Mouse (Mus musculus): ENCODE measurements around the gene Naaladl2. TPM values are rescaled to one million over a fixed set of nuclear protein-coding genes. Genes with fewer than 3 reads are reported as not detected.
A peak's percentile ranks its signal among the peaks of the same experiment; 100 is the strongest.

The Naaladl2 gene
- polyA plus RNA-seq, 1 experiment from 2014 or later, result 2.7 TPM

DNA sequence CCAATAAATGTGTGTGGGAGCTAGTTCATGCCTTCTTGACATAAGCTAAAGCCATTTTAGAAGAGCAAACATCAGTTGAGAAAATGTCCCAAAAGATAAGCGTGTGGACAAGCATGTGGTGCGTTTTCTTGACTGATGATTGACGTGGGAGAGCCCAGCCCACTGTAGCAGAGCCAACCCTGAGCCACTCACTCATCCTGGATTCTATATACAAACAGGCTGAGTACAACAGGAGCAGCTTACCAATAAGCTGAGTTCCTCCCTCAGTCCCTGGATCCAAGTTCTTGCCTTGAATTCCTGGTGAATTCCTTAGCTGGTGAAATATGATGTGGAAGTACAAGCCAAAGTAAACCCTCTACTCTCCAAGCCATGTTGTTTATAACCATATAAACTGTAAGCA, 395.0 kb downstream of the Naaladl2 start:
- ATAC-seq, result no peak
- H3K4me3 ChIP-seq (replicated peaks), result no peak overlapping the region
- H3K36me3 ChIP-seq, result no peaks in the 10 kb centered on the region
- 60% methylated on average over 3 of the region's 3 CpGs for WGBS
- H3K27me3 ChIP-seq (replicated peaks), result no peaks in the 10 kb centered on the region
- H3K9ac ChIP-seq, result no peak overlapping the region
- H3K4me1 ChIP-seq (replicated peaks), result no peaks in the 10 kb centered on the region
- no peak overlapping the region for H3K27ac ChIP-seq
- H3K4me2 ChIP-seq (replicated peaks), result no peak overlapping the region
- no peaks in the 10 kb centered on the region for H3K9me3 ChIP-seq

DNA sequence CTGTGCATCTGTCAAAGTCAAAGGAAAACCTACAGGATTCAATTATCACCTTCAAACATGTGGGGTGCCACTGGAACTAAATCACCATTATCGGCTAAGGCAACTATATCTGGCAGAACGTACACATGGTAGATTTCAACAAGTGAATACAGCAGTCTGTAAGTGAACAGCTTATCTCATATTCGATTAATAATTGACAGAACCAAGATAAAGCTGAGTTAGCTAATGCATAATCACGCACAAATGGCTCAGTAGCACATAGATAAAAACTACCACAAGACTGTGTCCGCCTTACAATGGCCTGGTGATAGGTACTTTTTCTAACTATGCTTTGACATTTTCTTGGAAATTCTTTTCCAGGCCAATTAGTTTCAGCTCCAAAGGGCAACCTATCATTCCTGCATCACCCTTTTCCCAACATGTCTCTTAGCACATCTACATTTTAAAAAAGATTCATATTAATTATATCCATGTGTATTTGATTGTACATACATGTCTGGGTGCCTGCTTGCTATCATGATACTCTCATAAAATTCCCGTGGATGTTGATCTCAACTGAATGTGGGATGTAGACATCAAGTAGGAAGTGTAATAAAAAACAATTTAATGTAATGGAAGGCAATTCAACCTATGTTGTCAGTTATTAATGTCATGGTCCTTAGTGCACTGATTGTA, 396.7 kb downstream of the Naaladl2 start:
- Histone ChIP-seq H3K4me2 (replicated peaks) (no peak overlapping the region), H3K36me3 (no peaks in the 10 kb centered on the region), H3K9ac (no peak overlapping the region), H3K27me3 (replicated peaks) (no peaks in the 10 kb centered on the region), H3K4me3 (replicated peaks) (no peak overlapping the region), H3K27ac (no peak overlapping the region), H3K4me1 (replicated peaks) (no peaks in the 10 kb centered on the region), H3K9me3 (no peaks in the 10 kb centered on the region)
- peak; percentile 97 for ATAC-seq
- WGBS, result 59% methylated on average over 6 of the region's 6 CpGs

- Histone ChIP-seq H3K4me2 (replicated peaks) (no peak overlapping the region), H3K4me3 (replicated peaks) (no peak overlapping the region), H3K4me1 (replicated peaks) (no peaks in the 10 kb centered on the region), H3K27ac (no peak overlapping the region), H3K9me3 (no peaks in the 10 kb centered on the region), H3K27me3 (replicated peaks) (no peaks in the 10 kb centered on the region), H3K9ac (no peak overlapping the region), H3K36me3 (no peaks in the 10 kb centered on the region)
- no peak for ATAC-seq
- 66% methylated on average over 3 of the region's 3 CpGs for WGBS
Measured at GRCm38 (mm10) chr3:24743946-24744345, 400.1 kb downstream of the Naaladl2 start.

GRCm38 (mm10) chr3:24719181-24719749, 424.8 kb downstream of the Naaladl2 start:
- ATAC-seq, result no peak

GRCm38 (mm10) chr3:24714770-24715169, 429.3 kb downstream of the Naaladl2 start:
- no peak overlapping the region for H3K9ac ChIP-seq
- ATAC-seq, result no peak
- H3K4me1 ChIP-seq (replicated peaks), result no peaks in the 10 kb centered on the region
- H3K27me3 ChIP-seq (replicated peaks), result no peaks in the 10 kb centered on the region
- H3K4me2 ChIP-seq (replicated peaks), result no peak overlapping the region
- no peak overlapping the region for H3K4me3 ChIP-seq (replicated peaks)
- WGBS, result 81% methylated on average over 3 of the region's 3 CpGs
- H3K27ac ChIP-seq, result no peak overlapping the region
- no peaks in the 10 kb centered on the region for H3K9me3 ChIP-seq
- no peaks in the 10 kb centered on the region for H3K36me3 ChIP-seq

More at GRCm38 (mm10) chr3:24719181-24719749, 424.8 kb downstream of the Naaladl2 start:
- H3K4me2 ChIP-seq (replicated peaks), result no peak overlapping the region
- H3K27me3 ChIP-seq (replicated peaks), result no peaks in the 10 kb centered on the region
- H3K4me1 ChIP-seq (replicated peaks), result no peaks in the 10 kb centered on the region
- H3K9me3 ChIP-seq, result no peaks in the 10 kb centered on the region
- H3K9ac ChIP-seq, result no peak overlapping the region
- H3K27ac ChIP-seq, result no peak overlapping the region
- H3K4me3 ChIP-seq (replicated peaks), result no peak overlapping the region
- H3K36me3 ChIP-seq, result no peaks in the 10 kb centered on the region
- WGBS, result 55% methylated on average over 3 of the region's 3 CpGs

DNA sequence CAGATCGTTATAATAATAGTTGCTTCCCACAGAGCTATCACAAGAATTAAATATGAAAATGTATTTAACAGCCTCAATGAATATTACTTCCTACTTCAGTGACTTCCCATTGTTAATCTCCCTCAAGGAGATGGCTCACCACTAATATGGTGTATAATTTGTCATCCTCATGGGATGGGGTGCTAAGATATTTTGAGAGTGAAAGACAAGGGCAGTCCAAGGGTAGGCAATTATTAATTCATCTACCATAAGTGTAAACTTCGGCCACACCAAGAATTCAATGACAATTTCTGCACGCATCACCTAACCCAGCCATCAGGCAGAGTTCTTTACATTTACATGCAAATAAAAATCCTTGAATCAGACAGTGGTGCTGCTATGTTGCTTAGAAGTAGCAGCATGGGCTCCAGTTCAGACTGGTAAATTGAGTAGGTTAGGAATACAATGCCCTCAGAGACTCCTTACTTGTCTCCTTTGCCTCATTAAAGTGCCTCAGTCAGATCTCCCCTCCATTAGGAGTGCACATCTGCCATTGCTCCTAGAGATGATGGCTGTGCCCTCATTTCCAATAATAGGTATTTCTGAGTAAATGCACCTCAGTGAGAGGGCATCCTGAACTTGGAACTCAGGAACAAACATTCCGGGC, 438.2 kb downstream of the Naaladl2 start:
- no peak for ATAC-seq
- Histone ChIP-seq H3K4me2 (replicated peaks) (no peak overlapping the region), H3K4me3 (replicated peaks) (no peak overlapping the region), H3K27me3 (replicated peaks) (no peaks in the 10 kb centered on the region), H3K9ac (no peak overlapping the region), H3K27ac (no peak overlapping the region), H3K9me3 (no peaks in the 10 kb centered on the region), H3K36me3 (no peaks in the 10 kb centered on the region), H3K4me1 (replicated peaks) (no peaks in the 10 kb centered on the region)
- WGBS, result 85% methylated on average over 4 of the region's 4 CpGs

DNA sequence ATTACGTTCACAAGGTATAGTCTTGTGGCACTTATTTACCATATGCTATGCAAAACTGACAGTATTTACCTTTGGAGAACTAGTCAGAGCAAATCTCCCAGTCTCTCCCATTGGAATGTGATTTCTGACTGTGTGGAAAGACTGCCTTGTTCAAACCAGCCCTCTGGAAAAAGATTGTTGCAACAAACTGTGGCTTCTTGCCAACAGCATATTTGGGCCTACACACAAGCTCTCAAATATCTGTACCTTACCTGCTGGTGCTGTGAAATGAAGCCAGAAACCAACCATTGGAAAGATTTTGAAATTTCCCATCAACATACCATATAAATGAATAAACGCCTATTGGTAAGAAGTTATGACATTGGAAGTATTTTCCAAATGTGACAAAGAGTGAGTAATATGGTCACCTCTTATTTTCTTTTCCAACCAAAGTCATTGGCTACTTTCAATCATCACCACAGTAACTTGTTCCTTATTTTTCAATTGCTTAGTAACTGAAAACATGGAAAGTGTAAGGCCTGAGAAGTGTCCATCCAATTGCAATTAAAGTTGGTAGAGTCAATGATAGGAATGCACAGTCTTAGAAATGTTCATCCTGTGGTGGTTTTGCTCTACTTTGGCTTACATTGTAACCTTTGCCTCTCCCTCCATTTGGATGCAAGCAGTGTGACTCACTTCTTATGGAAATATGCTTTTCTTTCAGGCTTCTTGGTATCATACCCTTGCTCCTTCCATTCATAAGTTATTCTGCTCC, 453.7 kb downstream of the Naaladl2 start:
- no peak for ATAC-seq
- H3K9ac ChIP-seq, result no peak overlapping the region
- H3K4me3 ChIP-seq (replicated peaks), result no peak overlapping the region
- no peaks in the 10 kb centered on the region for H3K36me3 ChIP-seq
- H3K27me3 ChIP-seq (replicated peaks), result no peaks in the 10 kb centered on the region
- H3K4me1 ChIP-seq (replicated peaks), result no peaks in the 10 kb centered on the region
- WGBS, result 85% methylated on average over 2 of the region's 2 CpGs
- no peak overlapping the region for H3K4me2 ChIP-seq (replicated peaks)
- no peaks in the 10 kb centered on the region for H3K9me3 ChIP-seq
- no peak overlapping the region for H3K27ac ChIP-seq

GRCm38 (mm10) chr3:24670500-24670899, 473.6 kb downstream of the Naaladl2 start:
- Histone ChIP-seq H3K9ac (no peak overlapping the region), H3K4me3 (replicated peaks) (no peak overlapping the region), H3K27me3 (replicated peaks) (no peaks in the 10 kb centered on the region), H3K36me3 (no peaks in the 10 kb centered on the region), H3K4me1 (replicated peaks) (no peaks in the 10 kb centered on the region), H3K4me2 (replicated peaks) (no peak overlapping the region), H3K27ac (no peak overlapping the region), H3K9me3 (no peaks in the 10 kb centered on the region)
- WGBS, result 72% methylated on average over 3 of the region's 3 CpGs
- ATAC-seq, result no peak

DNA sequence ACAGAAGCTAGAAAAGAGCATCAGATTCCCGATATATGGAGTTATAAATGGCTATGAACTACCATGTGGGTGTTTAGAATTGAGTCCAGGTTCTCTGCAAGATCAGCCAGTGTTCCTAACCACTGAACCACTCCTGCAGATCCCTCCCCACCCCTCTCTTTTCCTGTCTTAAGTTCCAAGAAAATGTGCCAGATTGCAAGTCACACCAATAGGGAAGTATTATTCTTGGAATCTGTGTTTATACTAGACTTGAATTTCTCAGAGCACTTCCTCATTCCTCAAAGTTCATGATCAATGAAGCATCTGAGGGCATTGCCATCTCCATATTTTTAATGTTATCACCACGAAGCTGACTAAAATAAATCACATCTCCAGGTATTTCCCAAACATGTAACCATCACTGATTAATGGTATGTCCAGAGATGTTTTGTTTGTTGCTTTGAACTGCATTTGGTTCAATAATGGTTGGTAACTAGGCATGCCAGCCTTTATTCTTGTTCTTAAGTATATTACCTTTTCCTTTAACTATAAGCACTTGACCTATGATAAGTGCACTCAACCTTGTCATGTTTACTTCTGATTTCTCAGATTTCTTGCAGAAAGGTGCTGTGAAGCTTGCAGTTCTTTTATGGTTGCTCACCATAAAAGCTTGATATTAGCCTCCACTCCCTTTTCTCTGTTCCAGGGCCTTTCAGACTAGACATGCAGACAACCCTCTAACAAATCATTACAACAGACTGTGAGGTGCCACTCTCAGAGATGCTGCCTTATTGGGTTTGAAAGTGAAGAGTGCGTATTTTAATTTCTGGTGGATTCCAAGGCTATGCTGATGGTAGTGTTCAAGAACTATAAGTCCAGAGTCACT, 475.8 kb downstream of the Naaladl2 start:
- no peak overlapping the region for H3K9ac ChIP-seq
- H3K36me3 ChIP-seq, result no peaks in the 10 kb centered on the region
- no peak overlapping the region for H3K4me2 ChIP-seq (replicated peaks)
- no peaks in the 10 kb centered on the region for H3K4me1 ChIP-seq (replicated peaks)
- no peaks in the 10 kb centered on the region for H3K27me3 ChIP-seq (replicated peaks)
- no peaks in the 10 kb centered on the region for H3K9me3 ChIP-seq
- H3K4me3 ChIP-seq (replicated peaks), result no peak overlapping the region
- no peak overlapping the region for H3K27ac ChIP-seq
- ATAC-seq, result peak; percentile 71
- WGBS, result 76% methylated on average over 3 of the region's 3 CpGs

- Histone ChIP-seq H3K9me3 (no peaks in the 10 kb centered on the region), H3K9ac (no peak overlapping the region), H3K36me3 (no peaks in the 10 kb centered on the region), H3K27ac (no peak overlapping the region), H3K4me1 (replicated peaks) (no peaks in the 10 kb centered on the region), H3K4me2 (replicated peaks) (no peak overlapping the region), H3K4me3 (replicated peaks) (no peak overlapping the region), H3K27me3 (replicated peaks) (no peaks in the 10 kb centered on the region)
- WGBS, result 78% methylated on average over 1 of the region's 1 CpGs
- ATAC-seq, result no peak
Measured at GRCm38 (mm10) chr3:24665408-24665807, 478.7 kb downstream of the Naaladl2 start.

- Histone ChIP-seq H3K4me2 (replicated peaks) (no peak overlapping the region), H3K9ac (no peak overlapping the region), H3K36me3 (no peaks in the 10 kb centered on the region), H3K4me3 (replicated peaks) (no peak overlapping the region), H3K27ac (no peak overlapping the region), H3K9me3 (no peaks in the 10 kb centered on the region), H3K27me3 (replicated peaks) (no peaks in the 10 kb centered on the region), H3K4me1 (replicated peaks) (no peaks in the 10 kb centered on the region)
- ATAC-seq, result no peak
Measured at GRCm38 (mm10) chr3:24663749-24664148, 480.3 kb downstream of the Naaladl2 start.

- no peaks in the 10 kb centered on the region for H3K27me3 ChIP-seq (replicated peaks)
- no peak overlapping the region for H3K27ac ChIP-seq
- 29% methylated on average over 1 of the region's 1 CpGs for WGBS
- no peaks in the 10 kb centered on the region for H3K36me3 ChIP-seq
- H3K4me3 ChIP-seq (replicated peaks), result no peak overlapping the region
- no peaks in the 10 kb centered on the region for H3K9me3 ChIP-seq
- no peak overlapping the region for H3K9ac ChIP-seq
- peak; percentile 58 for ATAC-seq
- no peak overlapping the region for H3K4me2 ChIP-seq (replicated peaks)
- no peaks in the 10 kb centered on the region for H3K4me1 ChIP-seq (replicated peaks)
Measured at GRCm38 (mm10) chr3:24630032-24630431, 514.0 kb downstream of the Naaladl2 start.

Data from intestine, embryonic 15.5 days (tissue).